8 mouse cellular contexts compared by ENCODE assay signal in the genomic region with DNA sequence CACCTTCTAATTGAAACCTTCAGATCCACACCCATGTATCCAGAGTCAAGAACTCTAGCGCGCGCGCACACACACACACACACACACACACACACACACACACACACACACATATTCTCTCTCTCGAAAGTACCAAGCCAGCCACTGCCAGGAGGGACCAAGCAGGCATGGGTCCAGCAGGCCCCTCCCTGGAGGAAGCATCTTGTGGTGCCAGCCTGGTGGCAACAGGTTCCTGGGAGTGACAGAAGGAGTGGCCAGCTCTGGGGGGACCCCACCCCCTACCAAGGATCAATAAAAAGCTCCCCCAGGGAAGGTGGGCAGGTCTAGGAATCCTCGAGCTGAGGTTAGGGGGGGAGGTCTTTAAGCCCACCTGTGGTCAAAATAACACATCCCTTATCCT. TPM values are rescaled to one million over a fixed set of nuclear protein-coding genes. Genes with fewer than 3 reads are reported as not detected.
A peak's percentile ranks its signal among the peaks of the same experiment; 100 is the strongest.
DNase-seq lines count a peak whose midpoint lies in the region; ATAC-seq and TF ChIP-seq lines count a peak whose summit lies in the region.

No protein-coding gene starts in this region.

- 68% methylated on average over 6 of the region's 6 CpGs for WGBS in heart, embryonic 10.5 days
- 78% methylated on average over 6 of the region's 6 CpGs for WGBS in limb, embryonic 12.5 days

- peak overlapping the region; percentile 88 for H3K27ac ChIP-seq in heart, embryonic 10.5 days
- H3K27ac ChIP-seq in cortical plate, adult 2 months (ENCODE audit: insufficient read depth, low read length), result peak overlapping the region; percentile 86; the same call in 1 of the 2 replicates
- no peak overlapping the region for H3K27ac ChIP-seq in limb, embryonic 12.5 days

- H3K4me2 ChIP-seq in limb, embryonic 12.5 days, result peak overlapping the region; percentile 82

- no peak for TF ChIP-seq CTCF in cortical plate, adult 2 months (IDR thresholded peaks at IDR 0.05; ENCODE audit: extremely low read depth, insufficient read depth, low read length)

- no peaks in the 10 kb centered on the region for H3K9me3 ChIP-seq in heart, embryonic 10.5 days
- H3K9me3 ChIP-seq in limb, embryonic 12.5 days, result no peaks in the 10 kb centered on the region

- 0 out of 2 replicates have a peak overlapping the region, but pooled peaks have one; percentile 64 for H3K9ac ChIP-seq in limb, embryonic 12.5 days (replicated peaks)

- H3K36me3 ChIP-seq in heart, embryonic 10.5 days, result peaks cover 11% of the 10 kb centered on the region
- peaks cover 16% of the 10 kb centered on the region; the same call in 1 of the 2 replicates for H3K36me3 ChIP-seq in limb, embryonic 12.5 days

- TF ChIP-seq POLR2A in cortical plate, adult 2 months (IDR thresholded peaks at IDR 0.05; ENCODE audit: extremely low read depth, insufficient read depth, low read length), result no peak

- intact Hi-C loops in heart, postnatal 25 days (cut with DNase I), result loop anchor here (5.0 kb wide), 1 partner anchor 215 kb away; the partner anchor contains the start of gene Grn

- H3K4me3 ChIP-seq in heart, embryonic 10.5 days, result peak overlapping the region; percentile 70
- peak overlapping the region; percentile 36 for H3K4me3 ChIP-seq in cortical plate, adult 2 months (ENCODE audit: insufficient read depth, low read length)
- peak overlapping the region; percentile 41 for H3K4me3 ChIP-seq in limb, embryonic 12.5 days (replicated peaks)

- H3K4me1 ChIP-seq in heart, embryonic 10.5 days, result peaks cover 97% of the 10 kb centered on the region
- H3K4me1 ChIP-seq in cortical plate, adult 2 months (ENCODE audit: control insufficient read depth, insufficient read depth, low read length), result peaks cover 40% of the 10 kb centered on the region
- H3K4me1 ChIP-seq in limb, embryonic 12.5 days (replicated peaks), result peaks cover 73% of the 10 kb centered on the region

- DNase-seq in heart, embryonic 10.5 days (ENCODE audit: low spot score), result no peak
- DNase-seq in heart, postnatal 25 days (ENCODE audit: low spot score), result no peak
- DNase-seq in 3134 (ENCODE audit: extremely low read depth, insufficient read length, low spot score), result peak; percentile 66
- no peak for DNase-seq in ovary, postnatal 10 days (ENCODE audit: low spot score)
- no peak for DNase-seq in B cell, adult 2 months

- ATAC-seq in limb, embryonic 12.5 days (ENCODE audit: insufficient number of reproducible peaks, insufficient read depth, low FRiP score, low TSS enrichment, low read depth), result no peak
- ATAC-seq in activated CD4-positive, CD25-positive, alpha-beta regulatory T cell, adult 4 months, result no peak

- H3K27me3 ChIP-seq in heart, embryonic 10.5 days (ENCODE audit: insufficient read depth, poor library complexity, severe bottlenecking), result no peaks in the 10 kb centered on the region
- H3K27me3 ChIP-seq in limb, embryonic 12.5 days, result no peaks in the 10 kb centered on the region

RNA-seq across cellular contexts. Expression of gene Hdac5, which starts 12.6 kb away (rescaled TPM):
- polyA plus RNA-seq in heart, embryonic 10.5 days (2016; fragmentation: Nextera tagmentation; extraction: Ambion mirVana), result 84.9 and 103 TPM in 2 replicates
- 100 to 1,000 TPM; 129 to 136 TPM for total RNA-seq in heart, postnatal 25 days (2021)
- polyA plus RNA-seq in cortical plate, adult 2 months (2012; rRNA removed), result 191 and 237 TPM in 2 replicates
- 58.1 and 64.3 TPM in 2 replicates for polyA plus RNA-seq in limb, embryonic 12.5 days (2016; fragmentation: Nextera tagmentation; extraction: Ambion mirVana)
- polyA plus RNA-seq in activated CD4-positive, CD25-positive, alpha-beta regulatory T cell, adult 4 months (2017; shearing (Covaris generic)), result 1 to 10 TPM; 6.0 to 9.3 TPM

RNA-seq across cellular contexts. Expression of gene G6pc3, which starts 28.0 kb away (rescaled TPM):
- 35.0 and 40.9 TPM in 2 replicates for polyA plus RNA-seq in heart, embryonic 10.5 days (2016; fragmentation: Nextera tagmentation; extraction: Ambion mirVana)
- total RNA-seq in heart, postnatal 25 days (2021), result 10 to 100 TPM; 40.3 to 41.8 TPM
- 97.1 TPM in 2 replicates for polyA plus RNA-seq in cortical plate, adult 2 months (2012; rRNA removed)
- polyA plus RNA-seq in limb, embryonic 12.5 days (2016; fragmentation: Nextera tagmentation; extraction: Ambion mirVana), result 36.6 and 36.8 TPM in 2 replicates
- polyA plus RNA-seq in activated CD4-positive, CD25-positive, alpha-beta regulatory T cell, adult 4 months (2017; shearing (Covaris generic)), result 10 to 100 TPM; 24.6 to 36.3 TPM

RNA-seq across cellular contexts. Expression of gene BC030867, which starts 31.3 kb away (rescaled TPM):
- 16.5 and 19.4 TPM in 2 replicates for polyA plus RNA-seq in heart, embryonic 10.5 days (2016; fragmentation: Nextera tagmentation; extraction: Ambion mirVana)
- total RNA-seq in heart, postnatal 25 days (2021), result under 1 TPM; 0.10 to 0.39 TPM
- polyA plus RNA-seq in cortical plate, adult 2 months (2012; rRNA removed), result 1.3 and 1.4 TPM in 2 replicates
- polyA plus RNA-seq in limb, embryonic 12.5 days (2016; fragmentation: Nextera tagmentation; extraction: Ambion mirVana), result 21.7 and 23.5 TPM in 2 replicates
- 1 to 10 TPM; 2.0 to 3.8 TPM for polyA plus RNA-seq in activated CD4-positive, CD25-positive, alpha-beta regulatory T cell, adult 4 months (2017; shearing (Covaris generic))

RNA-seq across cellular contexts. Expression of gene Lsm12, which starts 32.3 kb away (rescaled TPM):
- 90.9 and 108 TPM in 2 replicates for polyA plus RNA-seq in heart, embryonic 10.5 days (2016; fragmentation: Nextera tagmentation; extraction: Ambion mirVana)
- 10 to 100 TPM; 46.6 to 51.5 TPM for total RNA-seq in heart, postnatal 25 days (2021)
- polyA plus RNA-seq in cortical plate, adult 2 months (2012; rRNA removed), result 33.2 and 34.4 TPM in 2 replicates
- 103 TPM in 2 replicates for polyA plus RNA-seq in limb, embryonic 12.5 days (2016; fragmentation: Nextera tagmentation; extraction: Ambion mirVana)
- 10 to 100 TPM; 44.8 to 78.5 TPM for polyA plus RNA-seq in activated CD4-positive, CD25-positive, alpha-beta regulatory T cell, adult 4 months (2017; shearing (Covaris generic))

RNA-seq across cellular contexts. Expression of gene Asb16, which starts 51.1 kb away (rescaled TPM):
- 0.06 and 0.08 TPM in 2 replicates for polyA plus RNA-seq in heart, embryonic 10.5 days (2016; fragmentation: Nextera tagmentation; extraction: Ambion mirVana)
- total RNA-seq in heart, postnatal 25 days (2021), result under 1 TPM; 0.61 to 0.68 TPM
- 1.9 and 2.2 TPM in 2 replicates for polyA plus RNA-seq in cortical plate, adult 2 months (2012; rRNA removed)
- 0.16 and 0.19 TPM in 2 replicates for polyA plus RNA-seq in limb, embryonic 12.5 days (2016; fragmentation: Nextera tagmentation; extraction: Ambion mirVana)
- not detected for polyA plus RNA-seq in activated CD4-positive, CD25-positive, alpha-beta regulatory T cell, adult 4 months (2017; shearing (Covaris generic))
